Mouse (Mus musculus) embryonic facial prominence, embryonic 14.5 days (tissue): Measurements from ENCODE around the gene Csnk1d. TPM values are rescaled to one million over a fixed set of nuclear protein-coding genes. Genes with fewer than 3 reads are reported as not detected.

Source experiments
- ATAC-seq: fragments of 200-750 bp; cut with Nextera tagmentation; 2 replicates; pipeline ENCODE4 v1.8.0; 2017; ENCODE audit warnings: low read depth, moderate number of reproducible peaks, moderate TSS enrichment
- DNase-seq: peaks from one replicate; pipeline ENCODE4 v3.0.0-alpha.2; 2015; ENCODE audit warnings: low spot score
- H3K27ac ChIP-seq: fragments of 300-500 bp; sonication (generic); replicated peaks from 2 replicates; pipeline ENCODE4 v1.5.1; 2014; ENCODE audit warnings: low read depth, mild to moderate bottlenecking, low read length, moderate library complexity
- H3K27me3 ChIP-seq: fragments of 300-500 bp; sonication (generic); replicated peaks from 2 replicates; pipeline ENCODE4 v1.6.1; 2014; ENCODE audit warnings: low read length; ENCODE audit not compliant: control insufficient read depth, insufficient read depth
- H3K36me3 ChIP-seq: fragments of 300-500 bp; sonication (generic); 2 replicates; pipeline ENCODE4 v1.6.1; 2014; ENCODE audit warnings: low read length, mixed read lengths; ENCODE audit not compliant: control insufficient read depth, insufficient read depth
- H3K4me1 ChIP-seq: fragments of 300-500 bp; sonication (generic); 2 replicates; pipeline ENCODE4 v1.6.1; 2014; ENCODE audit warnings: antibody characterized with exemption, low read length; ENCODE audit not compliant: control insufficient read depth, insufficient read depth
- H3K4me2 ChIP-seq: fragments of 300-500 bp; sonication (generic); 2 replicates; pipeline ENCODE4 v1.6.1; 2014; ENCODE audit warnings: low read depth, mild to moderate bottlenecking, low read length, moderate library complexity, mixed read lengths
- H3K4me3 ChIP-seq: fragments of 300-500 bp; sonication (generic); 2 replicates; pipeline ENCODE4 v1.5.1; 2014; ENCODE audit warnings: low read depth, mild to moderate bottlenecking, low read length
- H3K9ac ChIP-seq: fragments of 300-500 bp; sonication (generic); 2 replicates; pipeline ENCODE4 v1.6.1; 2014; ENCODE audit warnings: low read depth, mild to moderate bottlenecking, low read length, moderate library complexity, mixed read lengths
- H3K9me3 ChIP-seq: fragments of 300-500 bp; sonication (generic); 2 replicates; pipeline ENCODE4 v1.6.1; 2016; ENCODE audit warnings: low read length; ENCODE audit not compliant: control insufficient read depth
- WGBS: fragments of 180-500 bp; shearing (Covaris S2); extraction: QIAGEN DNeasy Blood & Tissue Kit; methylation state at CpG from one replicate; pipeline ENCODE4 v1.1.7; 2014; 5-methylcytosine and 5-hydroxymethylcytosine counted together
- polyA plus RNA-seq: library from polyadenylated mRNA; unstranded; fragments of >200 nt; fragmentation: Nextera tagmentation; extraction: Ambion mirVana; gene quantifications from 2 replicates; pipeline ENCODE4 v1.2.1, GENCODE M21; 2014

Gene Csnk1d
- polyA plus RNA-seq, 1 experiment from 2014 or later: 59.6 TPM

- no peak overlapping the region for H3K4me2 ChIP-seq
- H3K36me3 ChIP-seq: peaks cover 12% of the 10 kb centered on the region; the same call in 1 of the 2 replicates
- 87% methylated on average over 4 of the region's 4 CpGs for WGBS
- no peaks in the 10 kb centered on the region for H3K9me3 ChIP-seq
- H3K9ac ChIP-seq: no peak overlapping the region
- H3K27ac ChIP-seq: no peak overlapping the region
- H3K4me3 ChIP-seq: no peak overlapping the region
- peaks cover 4% of the 10 kb centered on the region; the same call in 1 of the 2 replicates for H3K4me1 ChIP-seq
- no peaks in the 10 kb centered on the region for H3K27me3 ChIP-seq
- ATAC-seq (no peak), DNase-seq (no peak)
These were observed 62.7 kb downstream of the Csnk1d start for GRCm38 (mm10) chr11:120928468-120928867.

- Histone ChIP-seq H3K9ac (no peak overlapping the region), H3K9me3 (no peaks in the 10 kb centered on the region), H3K36me3 (peaks cover 49% of the 10 kb centered on the region), H3K27ac (no peak overlapping the region), H3K27me3 (no peaks in the 10 kb centered on the region), H3K4me1 (no peaks in the 10 kb centered on the region), H3K4me3 (no peak overlapping the region), H3K4me2 (no peak overlapping the region)
- no peak for ATAC-seq
- WGBS: 90% methylated on average over 3 of the region's 3 CpGs
- DNase-seq: no peak
These were observed 68.6 kb downstream of the Csnk1d start for GRCm38 (mm10) chr11:120922528-120922927.

DNA sequence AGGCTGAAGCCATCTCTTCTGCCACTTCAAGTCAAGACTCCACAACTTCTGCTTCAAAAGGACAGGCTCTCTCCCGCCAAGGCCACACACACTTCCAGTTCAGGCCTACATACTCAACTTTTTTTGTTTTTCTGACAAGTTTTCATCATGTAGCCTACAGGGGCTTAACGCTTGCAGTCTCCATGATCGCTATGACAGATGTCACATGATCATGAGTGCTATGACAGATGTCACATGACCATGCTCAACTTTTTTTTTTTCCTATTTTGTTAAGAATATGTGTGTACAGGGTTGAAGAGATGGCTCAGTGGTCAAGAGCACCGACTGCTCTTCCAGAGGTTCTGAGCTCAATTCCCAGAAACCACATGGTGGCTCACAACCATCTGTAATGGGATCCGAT is 73.4 kb downstream of the Csnk1d start:
- no peaks in the 10 kb centered on the region for H3K9me3 ChIP-seq
- H3K4me1 ChIP-seq: no peaks in the 10 kb centered on the region
- DNase-seq (no peak), ATAC-seq (no peak)
- WGBS: 95% methylated on average over 5 of the region's 5 CpGs
- peaks cover 43% of the 10 kb centered on the region for H3K36me3 ChIP-seq
- no peak overlapping the region for H3K27ac ChIP-seq
- H3K4me2 ChIP-seq: no peak overlapping the region
- H3K4me3 ChIP-seq: no peak overlapping the region
- H3K27me3 ChIP-seq: no peaks in the 10 kb centered on the region
- H3K9ac ChIP-seq: no peak overlapping the region

- no peak overlapping the region for H3K27ac ChIP-seq
- DNase-seq: no peak
These were observed 74.7 kb downstream of the Csnk1d start for GRCm38 (mm10) chr11:120916477-120916876.

GRCm38 (mm10) chr11:120913796-120914195 is 77.3 kb downstream of the Csnk1d start:
- Histone ChIP-seq H3K27ac (no peak overlapping the region), H3K27me3 (no peaks in the 10 kb centered on the region), H3K36me3 (peaks cover 16% of the 10 kb centered on the region), H3K9ac (no peak overlapping the region), H3K4me2 (no peak overlapping the region), H3K9me3 (no peaks in the 10 kb centered on the region), H3K4me3 (no peak overlapping the region), H3K4me1 (no peaks in the 10 kb centered on the region)
- WGBS: 92% methylated on average over 4 of the region's 4 CpGs
- DNase-seq (no peak), ATAC-seq (no peak)

More at GRCm38 (mm10) chr11:120916477-120916876, 74.7 kb downstream of the Csnk1d start:
- Histone ChIP-seq H3K36me3 (peaks cover 40% of the 10 kb centered on the region), H3K4me2 (no peak overlapping the region), H3K4me1 (no peaks in the 10 kb centered on the region), H3K4me3 (no peak overlapping the region), H3K9ac (no peak overlapping the region), H3K9me3 (no peaks in the 10 kb centered on the region), H3K27me3 (no peaks in the 10 kb centered on the region)
- no peak for ATAC-seq
- 66% methylated on average over 3 of the region's 3 CpGs for WGBS

Other genes starting within 250 kb of the Csnk1d start
- gene Hmga1b, start 228.5 kb downstream of the Csnk1d start, polyA plus RNA-seq: 3.0 and 4.8 TPM in 2 replicates
- gene Rfng, start 207.1 kb downstream of the Csnk1d start, polyA plus RNA-seq: 32.5 and 36.9 TPM in 2 replicates
- gene Gps1, start 207.1 kb downstream of the Csnk1d start, polyA plus RNA-seq: 207 and 219 TPM in 2 replicates
- gene Dus1l, start 194.9 kb downstream of the Csnk1d start, polyA plus RNA-seq: 51.0 and 63.8 TPM in 2 replicates
- gene Fasn, start 166.8 kb downstream of the Csnk1d start, polyA plus RNA-seq: 67.2 and 77.4 TPM in 2 replicates
- gene Ccdc57, start 58.5 kb downstream of the Csnk1d start, polyA plus RNA-seq: 4.6 and 5.5 TPM in 2 replicates
- gene Slc16a3, start 42.9 kb downstream of the Csnk1d start, polyA plus RNA-seq: 35.2 and 39.9 TPM in 2 replicates
- gene Cd7, start 48.1 kb upstream of the Csnk1d start, polyA plus RNA-seq: 0.93 and 1.1 TPM in 2 replicates
- gene Sectm1b, start 72.2 kb upstream of the Csnk1d start, polyA plus RNA-seq: 0.34 and 0.72 TPM in 2 replicates
- 0.22 and 0.80 TPM in 2 replicates for gene Sectm1a, start 89.9 kb upstream of the Csnk1d start, polyA plus RNA-seq
- gene Tex19.2, start 127.3 kb upstream of the Csnk1d start, polyA plus RNA-seq: not detected in 2 replicates
- gene Tex19.1, start 154.8 kb upstream of the Csnk1d start, polyA plus RNA-seq: not detected in 2 replicates
- gene Uts2r, start 168.9 kb upstream of the Csnk1d start, polyA plus RNA-seq: 1.2 and 1.6 TPM in 2 replicates
- 7.3 and 9.0 TPM in 2 replicates for gene Hexdc, start 213.1 kb upstream of the Csnk1d start, polyA plus RNA-seq
- gene Ogfod3, start 213.4 kb upstream of the Csnk1d start, polyA plus RNA-seq: 23.4 and 25.4 TPM in 2 replicates
- 40.0 and 42.3 TPM in 2 replicates for gene Cybc1, start 238.0 kb upstream of the Csnk1d start, polyA plus RNA-seq
- 42.1 and 43.8 TPM in 2 replicates for gene Narf, start 245.9 kb upstream of the Csnk1d start, polyA plus RNA-seq